In genomic region chr4:99064524-99064923, GRCm38 (mm10) we compare ENCODE assay signal across 14 mouse cellular contexts. TPM values are rescaled to one million over a fixed set of nuclear protein-coding genes. Genes with fewer than 3 reads are reported as not detected.
DNase-seq lines count a peak whose midpoint lies in the region; ATAC-seq lines count a peak whose summit lies in the region.
"Had no signal": no experiment of that assay in that cellular context is flagged by ENCODE, and none has a peak within 500 bp of the region (broad histone marks: within the 10 kb centered on the region; RNA-seq: fewer than 3 reads in every experiment).

No protein-coding gene starts in this region.

- H3K9ac ChIP-seq in kidney, embryonic 16.5 days (replicated peaks; ENCODE audit: low read length) = no peak overlapping the region
- no peak overlapping the region for H3K9ac ChIP-seq in neural tube, embryonic 13.5 days
- H3K9ac ChIP-seq: forebrain, embryonic 15.5 days; hindbrain, embryonic 13.5 days; midbrain, embryonic 13.5 days had no signal

- H3K9me3 ChIP-seq in kidney, embryonic 16.5 days (ENCODE audit: low read length) = no peaks in the 10 kb centered on the region
- no peaks in the 10 kb centered on the region for H3K9me3 ChIP-seq in neural tube, embryonic 13.5 days
- H3K9me3 ChIP-seq: forebrain, embryonic 15.5 days; hindbrain, embryonic 13.5 days; midbrain, embryonic 13.5 days had no signal

- intact Hi-C loops in heart, postnatal 25 days (cut with DNase I) = no loop called here

- peaks cover 18% of the 10 kb centered on the region for H3K36me3 ChIP-seq in kidney, embryonic 16.5 days (ENCODE audit: insufficient read depth, low read length)
- peaks cover 57% of the 10 kb centered on the region for H3K36me3 ChIP-seq in neural tube, embryonic 13.5 days

- 18% methylated on average over 5 of the region's 5 CpGs for WGBS in kidney, embryonic 16.5 days
- WGBS in neural tube, embryonic 13.5 days = 17% methylated on average over 5 of the region's 5 CpGs

- H3K4me3 ChIP-seq in kidney, embryonic 16.5 days (ENCODE audit: low read length) = no peak overlapping the region
- H3K4me3 ChIP-seq in neural tube, embryonic 13.5 days = no peak overlapping the region
- H3K4me3 ChIP-seq: forebrain, embryonic 15.5 days; hindbrain, embryonic 13.5 days; midbrain, embryonic 13.5 days had no signal

- peak; percentile 90 for ATAC-seq in kidney, embryonic 16.5 days (ENCODE audit: low FRiP score, low TSS enrichment)
- peak; percentile 47; the same call in 1 of the 2 replicates for ATAC-seq in neural tube, embryonic 13.5 days (ENCODE audit: low read depth)
- ATAC-seq: forebrain, embryonic 15.5 days; midbrain, embryonic 13.5 days had no signal

- H3K27me3 ChIP-seq in kidney, embryonic 16.5 days (ENCODE audit: insufficient read depth, low read length) = no peaks in the 10 kb centered on the region
- H3K27me3 ChIP-seq in neural tube, embryonic 13.5 days = no peaks in the 10 kb centered on the region
- H3K27me3 ChIP-seq: CH12.LX; forebrain, embryonic 15.5 days; hindbrain, embryonic 13.5 days; midbrain, embryonic 13.5 days had no signal

- H3K27ac ChIP-seq in kidney, embryonic 16.5 days (ENCODE audit: low read length) = no peak overlapping the region
- H3K27ac ChIP-seq in neural tube, embryonic 13.5 days (replicated peaks) = no peak overlapping the region
- H3K27ac ChIP-seq: forebrain, embryonic 15.5 days; hindbrain, embryonic 13.5 days; midbrain, embryonic 13.5 days had no signal

- H3K4me2 ChIP-seq in kidney, embryonic 16.5 days (replicated peaks; ENCODE audit: low read depth, low read length) = no peak overlapping the region
- H3K4me2 ChIP-seq in neural tube, embryonic 13.5 days = no peak overlapping the region
- H3K4me2 ChIP-seq: forebrain, embryonic 15.5 days; hindbrain, embryonic 13.5 days; midbrain, embryonic 13.5 days had no signal

- peaks cover 14% of the 10 kb centered on the region; the same call in 1 of the 2 replicates for H3K4me1 ChIP-seq in kidney, embryonic 16.5 days (ENCODE audit: insufficient read depth, low read length)
- H3K4me1 ChIP-seq in neural tube, embryonic 13.5 days (replicated peaks) = peaks cover 19% of the 10 kb centered on the region
- H3K4me1 ChIP-seq: forebrain, embryonic 15.5 days; hindbrain, embryonic 13.5 days; midbrain, embryonic 13.5 days had no signal

- DNase-seq in lung, postnatal 36 days = peak; percentile 31
- DNase-seq in lung, postnatal 25 days (ENCODE audit: low spot score) = no peak
- peak; percentile 17 for DNase-seq in embryo, embryonic 11.5 days (ENCODE audit: low read depth, low spot score)
- no peak for DNase-seq in adrenal gland, postnatal 14 days
- DNase-seq in cerebellum, adult 8-10 months = no peak
- DNase-seq in heart, postnatal 25 days (ENCODE audit: low spot score) = no peak
- DNase-seq: thymus, adult 18-20 months had no signal

RNA-seq across cellular contexts. Expression of gene Angptl3, which starts 33.8 kb away (rescaled TPM):
- polyA plus RNA-seq in kidney, embryonic 16.5 days (2015; fragmentation: Nextera tagmentation; extraction: Ambion mirVana) = 1.7 and 2.1 TPM in 2 replicates
- polyA plus RNA-seq in neural tube, embryonic 13.5 days (2015; fragmentation: Nextera tagmentation; extraction: Ambion mirVana) = 0.98 and 1.6 TPM in 2 replicates
- 5.0 and 73.0 TPM in 2 replicates for total RNA-seq in adrenal gland, postnatal 14 days (2021)
- total RNA-seq in heart, postnatal 25 days (2021) = 1 to 10 TPM; 3.4 TPM
- total RNA-seq: CH12.LX; left cerebral cortex, postnatal 25 days had no signal

RNA-seq across cellular contexts. Expression of gene Dock7, which starts 56.2 kb away (rescaled TPM):
- 50.3 and 63.0 TPM in 2 replicates for polyA plus RNA-seq in kidney, embryonic 16.5 days (2015; fragmentation: Nextera tagmentation; extraction: Ambion mirVana)
- 72.7 and 78.1 TPM in 2 replicates for polyA plus RNA-seq in neural tube, embryonic 13.5 days (2015; fragmentation: Nextera tagmentation; extraction: Ambion mirVana)
- total RNA-seq in adrenal gland, postnatal 14 days (2021) = 39.6 and 43.3 TPM in 2 replicates
- total RNA-seq in heart, postnatal 25 days (2021) = 10 to 100 TPM in 1 of 2 experiments, 1 to 10 TPM in 1; 9.0 to 10.6 TPM

Comparison
In these comparisons a context has a peak if more than half of its experiments do, and no peak if none do; other contexts are left out.
1. DNase-seq: peak in lung, postnatal 36 days (single experiment) and embryo, embryonic 11.5 days (single experiment); none in lung, postnatal 25 days (single experiment), adrenal gland, postnatal 14 days (single experiment), cerebellum, adult 8-10 months (single experiment) and heart, postnatal 25 days (single experiment).